Mouse (Mus musculus) liver, embryonic 14.5 days (tissue): Measurements from ENCODE around the gene Pnkd. TPM values are rescaled to one million over a fixed set of nuclear protein-coding genes. Genes with fewer than 3 reads are reported as not detected.

Experiments
- ATAC-seq: fragments of 200-750 bp; cut with Nextera tagmentation; 2 replicates; pipeline ENCODE4 v1.8.0; 2017; ENCODE audit warnings: moderate number of reproducible peaks, mild to moderate bottlenecking, moderate library complexity; ENCODE audit not compliant: insufficient read depth
- DNase-seq, 3 experiments: peaks; one replicate each; pipeline ENCODE4 v3.0.0-alpha.2; 2012 to 2013; ENCODE audit warnings: low read depth in 3 of 3, low spot score in 3 of 3
- H3K27ac ChIP-seq: fragments of 300-500 bp; sonication (generic); 2 replicates; pipeline ENCODE4 v1.5.1; 2014; ENCODE audit warnings: moderate library complexity, mild to moderate bottlenecking, control low read depth, inconsistent platforms
- H3K27me3 ChIP-seq: fragments of 300-500 bp; sonication (generic); 2 replicates; pipeline ENCODE4 v1.6.1; 2014; ENCODE audit warnings: mild to moderate bottlenecking, low read length, moderate library complexity; ENCODE audit not compliant: control insufficient read depth, insufficient read depth
- H3K36me3 ChIP-seq: fragments of 300-500 bp; sonication (generic); replicated peaks from 2 replicates; pipeline ENCODE4 v1.6.1; 2014; ENCODE audit warnings: low read depth; ENCODE audit not compliant: control insufficient read depth, insufficient read depth
- H3K4me1 ChIP-seq, 2 experiments: fragments of 200-500 bp in 1 of 2; fragments of 300-500 bp in 1 of 2; sonication (generic) in 1 of 2; replicated peaks; 2 replicates each; pipeline ENCODE4 v1.6.1; 2012 to 2014; ENCODE audit warnings: antibody characterized with exemption in 1 of 2, inconsistent platforms in 1 of 2, low read length in 1 of 2; ENCODE audit not compliant: control insufficient read depth in 2 of 2, insufficient read depth in 2 of 2
- H3K4me2 ChIP-seq: fragments of 300-500 bp; sonication (generic); 2 replicates; pipeline ENCODE4 v1.6.1; 2014; ENCODE audit warnings: low read depth, mild to moderate bottlenecking, control low read depth, moderate library complexity
- H3K4me3 ChIP-seq, 2 experiments: fragments of 200-500 bp in 1 of 2; fragments of 300-500 bp in 1 of 2; sonication (generic) in 1 of 2; 2 replicates each; pipeline ENCODE4 v1.5.1; 2012 to 2014; ENCODE audit warnings: low read depth in 2 of 2, low read length in 2 of 2, mild to moderate bottlenecking in 2 of 2, control low read depth in 1 of 2, inconsistent platforms in 1 of 2, moderate library complexity in 1 of 2; ENCODE audit not compliant: insufficient read depth in 1 of 2
- H3K9ac ChIP-seq: fragments of 300-500 bp; sonication (generic); replicated peaks from 2 replicates; pipeline ENCODE4 v1.6.1; 2014; ENCODE audit warnings: mild to moderate bottlenecking, control low read depth, moderate library complexity
- H3K9me3 ChIP-seq: fragments of 300-500 bp; sonication (generic); 2 replicates; pipeline ENCODE4 v1.6.1; 2016; ENCODE audit warnings: low read length, mixed read lengths; ENCODE audit not compliant: control insufficient read depth
- CTCF ChIP-seq: IDR thresholded peaks from 2 replicates; pipeline ENCODE4 v1.5.1; 2016; ENCODE audit warnings: antibody characterized with exemption, low read depth, control low read depth
- EP300 ChIP-seq: IDR thresholded peaks from 2 replicates; pipeline ENCODE4 v1.6.1; 2016; ENCODE audit warnings: antibody characterized with exemption, low read depth
- WGBS: fragments of 180-500 bp; shearing (Covaris S2); extraction: QIAGEN DNeasy Blood & Tissue Kit; methylation state at CpG from one replicate; pipeline ENCODE4 v1.1.7; 2014; ENCODE audit not compliant: insufficient replicate concordance; 5-methylcytosine and 5-hydroxymethylcytosine counted together
- polyA plus RNA-seq, 2 experiments: library from polyadenylated mRNA; depleted of rRNA in 1 of 2; stranded (reverse) in 1 of 2; unstranded in 1 of 2; fragments of >200 nt; fragmentation: Nextera tagmentation in 1 of 2; extraction: Ambion mirVana in 1 of 2; gene quantifications; 2 replicates each; pipeline versions ENCODE4 v1.2.1 to v1.2.3; 2012 to 2014

Gene Pnkd
- polyA plus RNA-seq, 2 experiments, result 16.8 to 42.1 TPM

DNA sequence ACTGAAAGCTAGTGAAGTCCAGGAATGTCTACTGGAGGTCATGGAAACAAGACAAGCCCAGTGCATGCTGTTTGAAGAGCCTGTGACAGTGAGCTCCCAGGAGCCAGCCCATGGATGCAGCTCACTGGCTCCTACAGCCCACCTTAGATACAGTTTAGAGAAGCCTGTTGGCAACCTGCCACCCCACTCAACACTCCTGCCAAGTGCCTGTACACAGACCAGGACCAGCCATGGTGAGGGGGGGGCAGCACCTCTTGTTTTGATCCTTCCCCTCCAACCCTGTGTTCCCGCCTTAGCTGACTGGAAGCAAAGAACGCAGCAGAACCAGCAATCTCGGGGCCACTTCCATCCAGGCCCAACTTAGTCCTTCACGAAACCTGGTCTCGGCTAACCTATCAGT is 5.4 kb downstream of the Pnkd start:
- Histone ChIP-seq H3K27me3 (no peaks in the 10 kb centered on the region), H3K4me2 (no peak overlapping the region), H3K27ac (no peak overlapping the region), H3K4me3 (no peak overlapping the region), H3K36me3 (peaks cover 4% of the 10 kb centered on the region; the same call in 1 of the 2 replicates), H3K9ac (no peak overlapping the region), H3K4me1 (peaks cover 21 to 22% of the 10 kb centered on the region in 2 experiments), H3K9me3 (no peaks in the 10 kb centered on the region)
- TF ChIP-seq EP300, result no peak
- no peak for TF ChIP-seq CTCF
- no peak for ATAC-seq
- WGBS, result 81% methylated on average over 5 of the region's 5 CpGs
- no peak for DNase-seq

DNA sequence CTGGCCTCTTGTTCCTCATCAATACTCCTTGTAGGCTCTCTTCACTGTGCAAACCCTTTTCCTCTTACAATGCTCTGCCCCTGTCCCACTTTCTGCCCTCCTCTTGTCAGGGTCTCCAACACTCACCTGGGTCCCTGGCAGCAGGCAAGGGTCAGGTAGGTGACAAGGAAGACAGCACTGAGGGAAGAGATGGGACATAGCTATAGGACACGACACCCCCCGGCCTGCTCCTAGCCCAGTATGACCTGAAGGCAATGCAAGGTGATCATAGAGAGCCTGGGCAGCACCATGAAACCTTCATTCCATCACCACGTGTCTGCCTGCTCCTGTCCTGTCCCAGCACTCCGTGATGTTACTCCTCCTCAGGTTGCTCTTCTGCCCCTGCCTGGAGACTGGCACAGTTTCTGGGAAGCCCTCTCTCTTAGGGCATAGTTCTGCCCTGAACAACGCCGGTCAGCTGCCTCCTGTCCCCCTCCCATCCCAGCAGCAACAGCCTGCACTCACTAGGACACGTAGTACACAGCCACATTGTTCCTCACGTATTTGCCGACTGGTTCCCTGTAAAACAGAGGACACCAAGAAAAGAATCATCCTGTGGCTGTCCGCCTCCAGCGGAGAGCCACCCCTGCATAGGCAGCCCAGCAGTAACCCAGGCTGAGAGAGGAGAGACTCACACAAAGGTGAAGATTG is 7.7 kb downstream of the Pnkd start:
- Histone ChIP-seq H3K27me3 (no peaks in the 10 kb centered on the region), H3K4me3 (no peak overlapping the region), H3K4me1 (peaks cover 36 to 39% of the 10 kb centered on the region in 2 experiments), H3K4me2 (no peak overlapping the region), H3K9ac (no peak overlapping the region), H3K27ac (no peak overlapping the region), H3K9me3 (no peaks in the 10 kb centered on the region), H3K36me3 (peaks cover 4% of the 10 kb centered on the region; the same call in 1 of the 2 replicates)
- no peak for DNase-seq
- ATAC-seq, result no peak
- no peak for TF ChIP-seq CTCF
- TF ChIP-seq EP300, result no peak
- WGBS, result 81% methylated on average over 11 of the region's 11 CpGs

DNA sequence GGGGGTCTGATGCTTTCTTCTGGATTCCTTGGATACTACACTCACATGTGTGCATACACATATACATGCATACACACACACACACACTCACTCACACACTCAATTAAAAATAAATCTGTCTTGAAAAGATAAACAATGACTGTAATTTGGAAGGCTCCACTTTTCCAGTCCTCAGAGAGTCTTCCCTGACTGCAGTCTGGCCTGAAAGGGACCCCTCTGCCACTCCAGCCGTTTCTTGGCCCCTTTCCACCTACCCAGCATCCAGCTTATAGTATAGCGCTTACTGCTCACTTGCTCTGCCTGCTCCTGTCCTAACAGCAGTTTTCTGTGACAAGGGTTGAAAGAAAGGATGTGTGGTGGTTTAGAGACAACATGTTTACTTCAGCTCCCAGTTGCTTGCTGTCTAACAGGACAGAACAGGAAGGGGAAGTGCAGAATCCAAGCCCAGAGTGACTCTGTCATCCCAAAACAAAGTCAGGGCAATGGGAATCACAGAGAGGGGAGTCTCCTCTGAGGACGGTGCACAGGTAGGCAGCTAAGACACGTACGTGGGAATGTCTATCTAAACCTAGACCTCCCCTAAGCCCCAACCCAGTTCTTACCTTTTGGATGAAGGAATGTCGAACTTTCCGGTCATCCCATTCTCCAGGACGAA is 8.7 kb downstream of the Pnkd start:
- Histone ChIP-seq H3K4me1 (peaks cover 32 to 38% of the 10 kb centered on the region in 2 experiments), H3K9me3 (no peaks in the 10 kb centered on the region), H3K27me3 (no peaks in the 10 kb centered on the region), H3K4me3 (no peak overlapping the region), H3K9ac (no peak overlapping the region), H3K27ac (no peak overlapping the region), H3K4me2 (no peak overlapping the region), H3K36me3 (peaks cover 4% of the 10 kb centered on the region; the same call in 1 of the 2 replicates)
- 81% methylated on average over 8 of the region's 8 CpGs for WGBS
- no peak for DNase-seq
- ATAC-seq, result no peak
- TF ChIP-seq EP300 (no peak), CTCF (no peak)

DNA sequence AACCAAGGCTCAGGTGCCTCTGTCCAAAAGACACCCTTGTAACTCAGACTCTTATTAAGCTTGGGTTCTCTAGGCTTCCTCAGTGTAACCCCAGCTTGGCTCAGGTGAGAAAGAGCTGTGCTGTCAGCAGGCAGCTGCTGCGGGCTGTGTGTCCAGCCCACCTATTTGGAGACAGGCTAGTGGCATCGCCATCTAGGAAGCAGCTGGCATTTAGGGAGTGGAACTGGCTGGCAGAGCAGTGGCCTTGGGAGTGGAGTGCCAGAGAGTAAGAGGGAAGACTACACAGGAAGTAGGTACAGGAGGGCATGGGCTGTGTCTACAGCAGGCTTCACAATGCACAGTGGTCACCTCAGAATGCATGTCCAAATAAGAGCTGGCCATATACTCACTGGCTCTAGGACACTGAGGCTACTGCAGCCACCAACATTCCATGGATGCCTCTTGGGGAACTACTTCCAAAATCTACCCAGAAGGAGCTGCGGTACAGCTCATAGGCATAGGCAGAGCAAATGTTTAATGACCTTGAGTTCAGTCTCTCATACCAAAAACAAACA is 9.4 kb downstream of the Pnkd start:
- Histone ChIP-seq H3K4me3 (no peak overlapping the region), H3K4me2 (no peak overlapping the region), H3K27ac (no peak overlapping the region; the same call in 1 of the 2 replicates), H3K4me1 (peaks cover 27 to 34% of the 10 kb centered on the region in 2 experiments), H3K9me3 (no peaks in the 10 kb centered on the region), H3K9ac (no peak overlapping the region), H3K36me3 (peaks cover 2% of the 10 kb centered on the region; the same call in 1 of the 2 replicates), H3K27me3 (no peaks in the 10 kb centered on the region)
- TF ChIP-seq EP300 (no peak), CTCF (no peak)
- no peak for DNase-seq
- no peak for ATAC-seq
- 87% methylated on average over 3 of the region's 3 CpGs for whole genome bisulfite sequencing
